Mouse (Mus musculus) stomach, embryonic 14.5 days (tissue): ENCODE measurements at regions not wholly inside any gene's neighbourhood (a gene's known extent, or its start where the extent isn't known, plus 50 kb on each side); places are given as distances from the start of the nearest gene placed in this dataset.

Experiments used
- ATAC-seq: fragments of 200-750 bp; cut with Nextera tagmentation; 2 replicates; pipeline ENCODE4 v1.8.0; 2017; ENCODE audit warnings: low read depth, moderate TSS enrichment; ENCODE audit not compliant: insufficient number of reproducible peaks, insufficient read depth, low FRiP score
- H3K27ac ChIP-seq: fragments of 300-500 bp; sonication (generic); 2 replicates; pipeline ENCODE4 v1.5.1; 2014; ENCODE audit warnings: mild to moderate bottlenecking, low read length, moderate library complexity, mixed read lengths
- H3K27me3 ChIP-seq: fragments of 300-500 bp; sonication (generic); 2 replicates; pipeline ENCODE4 v1.6.1; 2014; ENCODE audit warnings: low read length, control low read depth, mixed read lengths; ENCODE audit not compliant: control insufficient read depth, insufficient read depth
- H3K36me3 ChIP-seq: fragments of 300-500 bp; sonication (generic); 2 replicates; pipeline ENCODE4 v1.6.1; 2014; ENCODE audit warnings: mild to moderate bottlenecking, control low read depth, low read length, moderate library complexity, mixed read lengths; ENCODE audit not compliant: control insufficient read depth, insufficient read depth
- H3K4me1 ChIP-seq: fragments of 300-500 bp; sonication (generic); 2 replicates; pipeline ENCODE4 v1.6.1; 2014; ENCODE audit warnings: low read length, control low read depth, mixed read lengths; ENCODE audit not compliant: control insufficient read depth, insufficient read depth
- H3K4me2 ChIP-seq: fragments of 300-500 bp; sonication (generic); replicated peaks from 2 replicates; pipeline ENCODE4 v1.6.1; 2014; ENCODE audit warnings: low read depth, low read length, control low read depth
- H3K4me3 ChIP-seq: fragments of 300-500 bp; sonication (generic); 2 replicates; pipeline ENCODE4 v1.5.1; 2014; ENCODE audit warnings: low read depth, low read length, control low read depth
- H3K9ac ChIP-seq: fragments of 300-500 bp; sonication (generic); replicated peaks from 2 replicates; pipeline ENCODE4 v1.6.1; 2014; ENCODE audit warnings: low read depth, mild to moderate bottlenecking, control low read depth, low read length, moderate library complexity, mixed read lengths
- H3K9me3 ChIP-seq: fragments of 300-500 bp; sonication (generic); 2 replicates; pipeline ENCODE4 v1.6.1; 2016; ENCODE audit warnings: low read depth, low read length, control low read depth; ENCODE audit not compliant: control insufficient read depth
- WGBS: fragments of 180-500 bp; shearing (Covaris S2); extraction: QIAGEN DNeasy Blood & Tissue Kit; methylation state at CpG from one replicate; pipeline ENCODE4 v1.1.7; 2014; 5-methylcytosine and 5-hydroxymethylcytosine counted together

GRCm38 (mm10) chr3:131755537-131755936 is 191.0 kb downstream of the Papss1 start:
- no peak for ATAC-seq
- Histone ChIP-seq H3K36me3 (no peaks in the 10 kb centered on the region), H3K4me2 (no peak overlapping the region), H3K4me3 (no peak overlapping the region), H3K9ac (no peak overlapping the region), H3K27ac (no peak overlapping the region), H3K27me3 (no peaks in the 10 kb centered on the region), H3K4me1 (no peaks in the 10 kb centered on the region), H3K9me3 (0 out of 2 replicates have a peak, but pooled peaks cover 4% of the 10 kb centered on the region)
- WGBS: 31% methylated on average over 2 of the region's 2 CpGs

- no peak for ATAC-seq
- 76% methylated on average over 5 of the region's 5 CpGs for whole genome bisulfite sequencing
- no peak overlapping the region for H3K27ac ChIP-seq
- H3K4me2 ChIP-seq: no peak overlapping the region
- H3K4me3 ChIP-seq: no peak overlapping the region
- H3K36me3 ChIP-seq: no peaks in the 10 kb centered on the region
- H3K9me3 ChIP-seq: 0 out of 2 replicates have a peak, but pooled peaks cover 4% of the 10 kb centered on the region
- H3K27me3 ChIP-seq: no peaks in the 10 kb centered on the region
- H3K9ac ChIP-seq: no peak overlapping the region
- no peaks in the 10 kb centered on the region for H3K4me1 ChIP-seq
Observed at GRCm38 (mm10) chr3:131756126-131756525, 191.6 kb downstream of the Papss1 start.

- Histone ChIP-seq H3K4me2 (no peak overlapping the region), H3K27me3 (no peaks in the 10 kb centered on the region), H3K9ac (no peak overlapping the region), H3K4me1 (no peaks in the 10 kb centered on the region), H3K27ac (no peak overlapping the region), H3K36me3 (no peaks in the 10 kb centered on the region), H3K9me3 (no peaks in the 10 kb centered on the region), H3K4me3 (no peak overlapping the region)
- ATAC-seq: no peak
- WGBS: 28% methylated on average over 1 of the region's 1 CpGs
Observed at GRCm38 (mm10) chr3:131769976-131770375, 205.4 kb downstream of the Papss1 start.

GRCm38 (mm10) chr3:131770486-131770885 is 205.9 kb downstream of the Papss1 start:
- no peaks in the 10 kb centered on the region for H3K4me1 ChIP-seq
- no peaks in the 10 kb centered on the region for H3K9me3 ChIP-seq
- 37% methylated on average over 1 of the region's 1 CpGs for WGBS
- no peak overlapping the region for H3K4me2 ChIP-seq
- no peaks in the 10 kb centered on the region for H3K36me3 ChIP-seq
- no peak overlapping the region for H3K9ac ChIP-seq
- H3K27ac ChIP-seq: no peak overlapping the region
- H3K27me3 ChIP-seq: no peaks in the 10 kb centered on the region
- ATAC-seq: no peak
- H3K4me3 ChIP-seq: no peak overlapping the region

- Histone ChIP-seq H3K4me1 (no peaks in the 10 kb centered on the region), H3K9me3 (no peaks in the 10 kb centered on the region), H3K27ac (no peak overlapping the region), H3K27me3 (no peaks in the 10 kb centered on the region), H3K36me3 (no peaks in the 10 kb centered on the region), H3K9ac (no peak overlapping the region), H3K4me2 (no peak overlapping the region), H3K4me3 (no peak overlapping the region)
- WGBS: 41% methylated on average over 4 of the region's 4 CpGs
- ATAC-seq: peak; percentile 23; the same call in 1 of the 2 replicates
Observed at GRCm38 (mm10) chr3:131771863-131772546, 207.4 kb downstream of the Papss1 start.

GRCm38 (mm10) chr3:131772593-131772992 is 208.0 kb downstream of the Papss1 start:
- 43% methylated on average over 5 of the region's 5 CpGs for WGBS
- H3K36me3 ChIP-seq: no peaks in the 10 kb centered on the region
- no peaks in the 10 kb centered on the region for H3K27me3 ChIP-seq
- no peak for ATAC-seq
- H3K4me2 ChIP-seq: no peak overlapping the region
- no peaks in the 10 kb centered on the region for H3K4me1 ChIP-seq
- H3K27ac ChIP-seq: 0 out of 2 replicates have a peak overlapping the region, but pooled peaks have one; percentile 36
- no peaks in the 10 kb centered on the region for H3K9me3 ChIP-seq
- H3K9ac ChIP-seq: no peak overlapping the region
- H3K4me3 ChIP-seq: no peak overlapping the region

- no peak for ATAC-seq
- 74% methylated on average over 4 of the region's 4 CpGs for WGBS
- no peak overlapping the region for H3K4me2 ChIP-seq
Observed at GRCm38 (mm10) chr3:131775431-131775830, 210.9 kb downstream of the Papss1 start.

GRCm38 (mm10) chr3:131776650-131777049 is 212.1 kb downstream of the Papss1 start:
- no peak overlapping the region for H3K9ac ChIP-seq
- ATAC-seq: no peak
- no peaks in the 10 kb centered on the region for H3K27me3 ChIP-seq
- H3K4me3 ChIP-seq: no peak overlapping the region
- 84% methylated on average over 2 of the region's 2 CpGs for WGBS
- H3K4me2 ChIP-seq: no peak overlapping the region
- H3K36me3 ChIP-seq: no peaks in the 10 kb centered on the region
- no peaks in the 10 kb centered on the region for H3K4me1 ChIP-seq
- H3K27ac ChIP-seq: no peak overlapping the region
- H3K9me3 ChIP-seq: no peaks in the 10 kb centered on the region

More at GRCm38 (mm10) chr3:131775431-131775830, 210.9 kb downstream of the Papss1 start:
- Histone ChIP-seq H3K36me3 (no peaks in the 10 kb centered on the region), H3K9ac (no peak overlapping the region), H3K4me1 (no peaks in the 10 kb centered on the region), H3K27ac (no peak overlapping the region), H3K27me3 (no peaks in the 10 kb centered on the region), H3K9me3 (no peaks in the 10 kb centered on the region), H3K4me3 (no peak overlapping the region)

- H3K27me3 ChIP-seq: no peaks in the 10 kb centered on the region
- no peaks in the 10 kb centered on the region for H3K4me1 ChIP-seq
- WGBS: 72% methylated on average over 7 of the region's 7 CpGs
- H3K27ac ChIP-seq: no peak overlapping the region
- ATAC-seq: no peak
- no peak overlapping the region for H3K4me2 ChIP-seq
- H3K4me3 ChIP-seq: no peak overlapping the region
- no peaks in the 10 kb centered on the region for H3K9me3 ChIP-seq
- no peak overlapping the region for H3K9ac ChIP-seq
- no peaks in the 10 kb centered on the region for H3K36me3 ChIP-seq
Observed at GRCm38 (mm10) chr3:131779803-131780202, 215.2 kb downstream of the Papss1 start.
